Mouse (Mus musculus): ENCODE data around the gene Rsph14. TPM values are rescaled to one million over a fixed set of nuclear protein-coding genes. Genes with fewer than 3 reads are reported as not detected.

The Rsph14 gene
- total RNA-seq, 2 experiments from 2014 or later, result not detected

- DNase-seq (ENCODE audit: extremely low spot score in 1 of 2, low spot score in 2 of 2), result no peak
- H3K27ac ChIP-seq, result no peak overlapping the region
- H3K4me3 ChIP-seq, result peak overlapping the region; percentile 87
- intact Hi-C loops (cut with DNase I), result loop anchor here (10.0 kb wide), 1 partner anchor 53 kb away; no protein-coding TSS in a partner anchor
- TF ChIP-seq CTCF (IDR thresholded peaks at IDR 0.05), result no peak
Observed at GRCm38 (mm10) chr10:75062189-75062561, 29.8 kb upstream of the Rsph14 start.

GRCm38 (mm10) chr10:75061341-75062188 is 29.2 kb upstream of the Rsph14 start:
- Histone ChIP-seq H3K4me3 (peak overlapping the region; percentile 87), H3K27ac (peak overlapping the region; percentile 36)
- intact Hi-C loops (cut with DNase I), result loop anchor here (10.0 kb wide), 1 partner anchor 53 kb away; no protein-coding TSS in a partner anchor
- peak in 1 of 2 experiments; percentile 35 for DNase-seq (ENCODE audit: extremely low spot score in 1 of 2, low spot score in 2 of 2)
- no peak for TF ChIP-seq CTCF (IDR thresholded peaks at IDR 0.05)

GRCm38 (mm10) chr10:75060843-75061235 is 28.5 kb upstream of the Rsph14 start:
- TF ChIP-seq CTCF (IDR thresholded peaks at IDR 0.05), result no peak
- H3K27ac ChIP-seq, result peak overlapping the region; percentile 79
- intact Hi-C loops (cut with DNase I), result loop anchor here (10.0 kb wide), 1 partner anchor 54 kb away; no protein-coding TSS in a partner anchor
- H3K4me3 ChIP-seq, result peak overlapping the region; percentile 87
- peak in 1 of 2 experiments; percentile 48 for DNase-seq (ENCODE audit: extremely low spot score in 1 of 2, low spot score in 2 of 2)

- peak within 1 kb of the TSS; percentile 79 for H3K27ac ChIP-seq
- intact Hi-C loops (cut with DNase I), result loop anchor here (10.0 kb wide), 1 partner anchor 54 kb away; no protein-coding TSS in a partner anchor
- TF ChIP-seq CTCF (IDR thresholded peaks at IDR 0.05), result no peak
- DNase-seq (ENCODE audit: extremely low spot score in 1 of 2, low spot score in 2 of 2), result peak; percentile 83 to 84
- peak within 1 kb of the TSS; percentile 87 for H3K4me3 ChIP-seq
Observed at GRCm38 (mm10) chr10:75060217-75060842, 27.9 kb upstream of the Rsph14 start, which contains the start of gene Bcr. TSS of gene Bcr (plus strand) at chr10:75060592.

- intact Hi-C loops (cut with DNase I), result loop anchor here (1.0 kb wide), 1 partner anchor 92 kb away; no protein-coding TSS in a partner anchor
- peak; percentile 77 to 79 for DNase-seq (ENCODE audit: extremely low spot score in 1 of 2, low spot score in 2 of 2)
- H3K27ac ChIP-seq, result no peak overlapping the region
- peak overlapping the region; percentile 87 for H3K4me3 ChIP-seq
- TF ChIP-seq CTCF (IDR thresholded peaks at IDR 0.05), result peak; percentile 84
Observed at GRCm38 (mm10) chr10:75059396-75059795, 27.0 kb upstream of the Rsph14 start.

- Histone ChIP-seq H3K4me3 (no peak overlapping the region), H3K27ac (no peak overlapping the region)
- intact Hi-C loops (cut with DNase I), result loop anchor here (1.0 kb wide), 1 partner anchor 92 kb away; no protein-coding TSS in a partner anchor
- DNase-seq (ENCODE audit: extremely low spot score in 1 of 2, low spot score in 2 of 2), result no peak
- TF ChIP-seq CTCF (IDR thresholded peaks at IDR 0.05), result no peak
Observed at GRCm38 (mm10) chr10:75058761-75059395, 26.5 kb upstream of the Rsph14 start.

- intact Hi-C loops (cut with DNase I), result no loop called here
- TF ChIP-seq CTCF (IDR thresholded peaks at IDR 0.05), result no peak
- no peak for DNase-seq (ENCODE audit: extremely low spot score in 1 of 2, low spot score in 2 of 2)
- H3K27ac ChIP-seq, result no peak overlapping the region
- H3K4me3 ChIP-seq, result no peak overlapping the region
Observed at GRCm38 (mm10) chr10:75058336-75058735, 25.9 kb upstream of the Rsph14 start.

- Histone ChIP-seq H3K27ac (no peak overlapping the region), H3K4me3 (no peak overlapping the region)
- intact Hi-C loops (cut with DNase I), result no loop called here
- no peak for TF ChIP-seq CTCF (IDR thresholded peaks at IDR 0.05)
- no peak for DNase-seq (ENCODE audit: extremely low spot score in 1 of 2, low spot score in 2 of 2)
Observed at GRCm38 (mm10) chr10:75056255-75056654, 23.9 kb upstream of the Rsph14 start.

- no peak for TF ChIP-seq CTCF (IDR thresholded peaks at IDR 0.05)
- H3K27ac ChIP-seq, result no peak overlapping the region
- intact Hi-C loops (cut with DNase I), result no loop called here
- no peak overlapping the region for H3K4me3 ChIP-seq
- DNase-seq (ENCODE audit: extremely low spot score in 1 of 2, low spot score in 2 of 2), result no peak
Observed at GRCm38 (mm10) chr10:75055672-75056071, 23.3 kb upstream of the Rsph14 start.

- no peak for DNase-seq (ENCODE audit: extremely low spot score in 1 of 2, low spot score in 2 of 2)
- Histone ChIP-seq H3K4me3 (no peak overlapping the region), H3K27ac (no peak overlapping the region)
- TF ChIP-seq CTCF (IDR thresholded peaks at IDR 0.05), result no peak
- intact Hi-C loops (cut with DNase I), result no loop called here
Observed at GRCm38 (mm10) chr10:75054125-75054524, 21.7 kb upstream of the Rsph14 start.

- DNase-seq (ENCODE audit: extremely low spot score in 1 of 2, low spot score in 2 of 2), result no peak
- no peak for TF ChIP-seq CTCF (IDR thresholded peaks at IDR 0.05)
- Histone ChIP-seq H3K4me3 (no peak overlapping the region), H3K27ac (no peak overlapping the region)
- intact Hi-C loops (cut with DNase I), result no loop called here
Observed at GRCm38 (mm10) chr10:75053655-75054054, 21.3 kb upstream of the Rsph14 start.

GRCm38 (mm10) chr10:75052902-75053301 is 20.5 kb upstream of the Rsph14 start:
- Histone ChIP-seq H3K4me3 (no peak overlapping the region), H3K27ac (no peak overlapping the region)
- intact Hi-C loops (cut with DNase I), result no loop called here
- DNase-seq (ENCODE audit: extremely low spot score in 1 of 2, low spot score in 2 of 2), result no peak
- TF ChIP-seq CTCF (IDR thresholded peaks at IDR 0.05), result no peak
